Mouse (Mus musculus): ENCODE measurements around the gene Uck1. TPM values are rescaled to one million over a fixed set of nuclear protein-coding genes. Genes with fewer than 3 reads are reported as not detected.

Uck1 gene
- polyA plus RNA-seq, 1 experiment from 2014 or later, result 64.8 TPM

GRCm38 (mm10) chr2:32258887-32259533 lies 949 bp downstream of the Uck1 start:
- no peak for ATAC-seq (ENCODE audit: insufficient number of reproducible peaks, insufficient read depth, low FRiP score, low TSS enrichment, low read depth)
- WGBS, result 61% methylated on average over 6 of the region's 6 CpGs
- Histone ChIP-seq H3K27me3 (no peaks in the 10 kb centered on the region), H3K4me1 (replicated peaks) (peaks cover 13% of the 10 kb centered on the region), H3K27ac (no peak overlapping the region), H3K36me3 (peaks cover 43% of the 10 kb centered on the region), H3K4me3 (replicated peaks) (peak overlapping the region; percentile 86), H3K9me3 (no peaks in the 10 kb centered on the region), H3K9ac (replicated peaks) (peak overlapping the region; percentile 89), H3K4me2 (peak overlapping the region; percentile 78)

- ATAC-seq (ENCODE audit: insufficient number of reproducible peaks, insufficient read depth, low FRiP score, low TSS enrichment, low read depth), result no peak
- Histone ChIP-seq H3K36me3 (peaks cover 70% of the 10 kb centered on the region), H3K9me3 (no peaks in the 10 kb centered on the region), H3K4me1 (replicated peaks) (peaks cover 13% of the 10 kb centered on the region), H3K9ac (replicated peaks) (no peak overlapping the region), H3K4me3 (replicated peaks) (no peak overlapping the region), H3K27me3 (no peaks in the 10 kb centered on the region), H3K4me2 (no peak overlapping the region), H3K27ac (no peak overlapping the region)
- WGBS, result 93% methylated on average over 11 of the region's 11 CpGs
Observed at GRCm38 (mm10) chr2:32256273-32256672, 3.7 kb downstream of the Uck1 start.

- peaks cover 87% of the 10 kb centered on the region for H3K36me3 ChIP-seq
- no peak overlapping the region for H3K27ac ChIP-seq
- WGBS, result 84% methylated on average over 5 of the region's 5 CpGs
- H3K4me3 ChIP-seq (replicated peaks), result no peak overlapping the region
- no peak overlapping the region for H3K9ac ChIP-seq (replicated peaks)
- peaks cover 9% of the 10 kb centered on the region for H3K4me1 ChIP-seq (replicated peaks)
- no peaks in the 10 kb centered on the region for H3K9me3 ChIP-seq
- H3K4me2 ChIP-seq, result no peak overlapping the region
- no peaks in the 10 kb centered on the region for H3K27me3 ChIP-seq
- ATAC-seq (ENCODE audit: insufficient number of reproducible peaks, insufficient read depth, low FRiP score, low TSS enrichment, low read depth), result no peak
Observed at GRCm38 (mm10) chr2:32254563-32254962, 5.4 kb downstream of the Uck1 start.

- no peak for ATAC-seq (ENCODE audit: insufficient number of reproducible peaks, insufficient read depth, low FRiP score, low TSS enrichment, low read depth)
- no peak overlapping the region for H3K27ac ChIP-seq
- no peaks in the 10 kb centered on the region for H3K4me1 ChIP-seq (replicated peaks)
- H3K27me3 ChIP-seq, result no peaks in the 10 kb centered on the region
- H3K4me3 ChIP-seq (replicated peaks), result no peak overlapping the region
- 52% methylated on average over 1 of the region's 1 CpGs for WGBS
- no peaks in the 10 kb centered on the region for H3K9me3 ChIP-seq
- H3K36me3 ChIP-seq, result peaks cover 96% of the 10 kb centered on the region
- no peak overlapping the region for H3K9ac ChIP-seq (replicated peaks)
- no peak overlapping the region for H3K4me2 ChIP-seq
Observed at GRCm38 (mm10) chr2:32253352-32253751, 6.6 kb downstream of the Uck1 start.

GRCm38 (mm10) chr2:32252658-32253057 lies 7.3 kb downstream of the Uck1 start:
- Histone ChIP-seq H3K9me3 (no peaks in the 10 kb centered on the region), H3K4me2 (no peak overlapping the region), H3K27ac (no peak overlapping the region), H3K27me3 (no peaks in the 10 kb centered on the region), H3K4me1 (replicated peaks) (no peaks in the 10 kb centered on the region), H3K4me3 (replicated peaks) (no peak overlapping the region), H3K9ac (replicated peaks) (no peak overlapping the region), H3K36me3 (peaks cover 96% of the 10 kb centered on the region)
- WGBS, result 92% methylated on average over 5 of the region's 5 CpGs
- ATAC-seq (ENCODE audit: insufficient number of reproducible peaks, insufficient read depth, low FRiP score, low TSS enrichment, low read depth), result no peak

GRCm38 (mm10) chr2:32251791-32252527 lies 8.0 kb downstream of the Uck1 start:
- Histone ChIP-seq H3K27ac (no peak overlapping the region), H3K4me3 (replicated peaks) (no peak overlapping the region), H3K4me2 (no peak overlapping the region), H3K9ac (replicated peaks) (peak overlapping the region; percentile 23; the same call in 1 of the 2 replicates), H3K27me3 (no peaks in the 10 kb centered on the region), H3K4me1 (replicated peaks) (no peaks in the 10 kb centered on the region), H3K9me3 (no peaks in the 10 kb centered on the region), H3K36me3 (peaks cover 96% of the 10 kb centered on the region)
- 89% methylated on average over 12 of the region's 12 CpGs for WGBS
- ATAC-seq (ENCODE audit: insufficient number of reproducible peaks, insufficient read depth, low FRiP score, low TSS enrichment, low read depth), result no peak

DNA sequence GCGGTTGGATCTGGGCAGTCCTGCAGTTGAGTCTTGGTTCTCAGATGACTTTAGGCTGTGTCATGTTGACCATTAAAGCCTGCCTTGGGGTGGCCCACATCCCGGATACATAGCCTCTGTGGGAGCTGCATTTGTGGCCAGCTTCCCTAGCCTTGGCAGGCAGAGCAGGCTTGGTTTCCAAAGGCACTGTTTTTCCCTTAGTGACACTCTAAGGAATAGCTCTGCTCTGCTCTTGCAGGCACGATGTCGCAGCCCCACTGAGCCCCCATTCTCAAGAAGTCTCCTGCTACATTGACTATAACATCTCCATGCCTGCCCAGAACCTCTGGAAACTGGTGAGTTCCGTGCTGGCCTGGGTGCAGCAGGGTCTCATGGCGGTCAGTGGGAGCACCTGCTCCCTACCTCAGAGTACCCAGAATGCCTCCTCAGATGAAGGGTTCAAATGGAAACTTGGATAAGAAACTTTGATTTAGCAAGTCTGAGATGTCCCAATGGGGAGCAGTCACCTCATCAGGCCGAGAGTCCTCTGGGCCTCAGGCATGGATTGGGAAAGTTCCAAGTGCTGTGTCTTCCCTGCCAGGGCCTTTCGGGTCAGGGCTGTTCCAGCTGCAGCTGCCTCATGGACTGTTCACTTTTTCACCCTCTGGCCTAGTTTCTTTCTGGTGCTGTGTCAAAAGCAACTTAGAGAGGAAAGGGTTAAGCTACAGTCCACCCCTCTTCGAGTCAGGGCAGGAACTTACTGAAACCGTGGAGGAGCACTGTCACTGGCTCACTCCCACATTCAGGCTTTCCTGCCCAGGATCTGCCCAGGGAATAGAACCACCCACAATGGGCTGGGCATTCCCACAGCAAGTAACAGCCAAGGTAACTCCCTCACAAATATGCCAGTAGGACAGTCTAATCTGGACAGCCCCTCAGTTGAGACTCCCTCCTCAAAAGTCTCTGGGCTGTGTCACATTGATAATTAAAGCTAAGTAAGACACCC lies 11.3 kb downstream of the Uck1 start:
- no peak overlapping the region for H3K27ac ChIP-seq
- H3K9ac ChIP-seq (replicated peaks), result no peak overlapping the region
- peaks cover 98% of the 10 kb centered on the region for H3K36me3 ChIP-seq
- H3K4me2 ChIP-seq, result no peak overlapping the region
- no peaks in the 10 kb centered on the region for H3K9me3 ChIP-seq
- WGBS, result 78% methylated on average over 10 of the region's 10 CpGs
- ATAC-seq (ENCODE audit: insufficient number of reproducible peaks, insufficient read depth, low FRiP score, low TSS enrichment, low read depth), result no peak
- no peaks in the 10 kb centered on the region for H3K27me3 ChIP-seq
- no peaks in the 10 kb centered on the region for H3K4me1 ChIP-seq (replicated peaks)
- H3K4me3 ChIP-seq (replicated peaks), result no peak overlapping the region

DNA sequence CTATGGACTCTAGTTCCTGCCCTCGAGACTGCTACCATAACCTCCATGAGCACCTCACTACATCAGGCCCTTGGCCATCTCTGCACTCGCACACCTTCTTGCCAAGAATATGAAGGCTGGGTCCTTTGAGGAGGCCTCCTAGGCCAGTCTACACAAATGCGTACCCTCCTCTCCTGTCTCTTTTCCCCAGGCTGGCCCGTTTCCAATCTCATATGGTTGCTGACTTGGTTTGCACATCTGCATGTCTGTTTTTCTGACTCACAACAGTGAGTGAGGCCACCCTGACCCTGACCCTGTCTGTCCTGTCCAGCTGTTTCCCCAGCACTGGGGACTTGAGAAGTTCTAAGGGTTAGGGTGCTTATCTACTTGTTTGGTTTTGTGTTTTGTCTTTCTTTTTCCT lies 13.2 kb downstream of the Uck1 start:
- H3K27ac ChIP-seq, result no peak overlapping the region
- no peak overlapping the region for H3K4me3 ChIP-seq (replicated peaks)
- H3K4me2 ChIP-seq, result no peak overlapping the region
- H3K4me1 ChIP-seq (replicated peaks), result no peaks in the 10 kb centered on the region
- WGBS, result 86% methylated on average over 4 of the region's 4 CpGs
- H3K9me3 ChIP-seq, result no peaks in the 10 kb centered on the region
- H3K36me3 ChIP-seq, result peaks cover 90% of the 10 kb centered on the region
- no peak overlapping the region for H3K9ac ChIP-seq (replicated peaks)
- ATAC-seq (ENCODE audit: insufficient number of reproducible peaks, insufficient read depth, low FRiP score, low TSS enrichment, low read depth), result no peak
- H3K27me3 ChIP-seq, result no peaks in the 10 kb centered on the region

- Histone ChIP-seq H3K36me3 (peaks cover 64% of the 10 kb centered on the region), H3K4me2 (no peak overlapping the region), H3K4me3 (replicated peaks) (no peak overlapping the region), H3K9me3 (no peaks in the 10 kb centered on the region), H3K27ac (no peak overlapping the region), H3K9ac (replicated peaks) (no peak overlapping the region), H3K4me1 (replicated peaks) (no peaks in the 10 kb centered on the region), H3K27me3 (no peaks in the 10 kb centered on the region)
- whole genome bisulfite sequencing, result 82% methylated on average over 4 of the region's 4 CpGs
- ATAC-seq (ENCODE audit: insufficient number of reproducible peaks, insufficient read depth, low FRiP score, low TSS enrichment, low read depth), result no peak
Observed at GRCm38 (mm10) chr2:32242986-32243385, 17.0 kb downstream of the Uck1 start.

DNA sequence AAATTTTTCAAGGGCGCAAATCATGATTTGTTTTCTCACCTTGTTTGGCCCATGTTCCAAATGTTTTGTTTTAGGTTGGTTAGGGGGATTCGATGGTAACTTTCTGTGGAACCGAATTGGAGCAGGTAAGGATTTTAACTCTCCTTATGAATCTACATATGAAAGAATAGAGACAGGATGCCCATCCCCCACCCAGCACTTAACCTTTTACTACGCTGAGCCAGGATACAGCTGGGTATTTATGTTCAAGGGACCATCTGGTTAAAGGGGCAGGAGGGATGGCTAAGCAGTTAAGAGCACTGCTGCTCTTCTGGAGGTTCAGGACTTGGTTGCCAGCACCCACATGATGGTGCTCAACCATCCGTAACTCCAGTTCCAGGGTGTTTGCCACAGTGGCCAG lies 19.4 kb downstream of the Uck1 start:
- ATAC-seq (ENCODE audit: insufficient number of reproducible peaks, insufficient read depth, low FRiP score, low TSS enrichment, low read depth), result no peak
- Histone ChIP-seq H3K4me2 (no peak overlapping the region), H3K36me3 (peaks cover 40% of the 10 kb centered on the region)

More for the DNA sequence above, 19.4 kb downstream of the Uck1 start:
- WGBS, result 74% methylated on average over 5 of the region's 5 CpGs
- H3K4me3 ChIP-seq (replicated peaks), result no peak overlapping the region
- H3K4me1 ChIP-seq (replicated peaks), result peaks cover 6% of the 10 kb centered on the region; the same call in 1 of the 2 replicates
- no peaks in the 10 kb centered on the region for H3K27me3 ChIP-seq
- H3K9me3 ChIP-seq, result no peaks in the 10 kb centered on the region
- H3K9ac ChIP-seq (replicated peaks), result no peak overlapping the region
- H3K27ac ChIP-seq, result no peak overlapping the region

Measured in limb, embryonic 12.5 days (tissue).